Mouse (Mus musculus) stomach, postnatal 0 days (tissue): ENCODE measurements around the gene Mvb12b. TPM values are rescaled to one million over a fixed set of nuclear protein-coding genes. Genes with fewer than 3 reads are reported as not detected.

Experiments used
- ATAC-seq: fragments of 200-750 bp; cut with Nextera tagmentation; 2 replicates; pipeline ENCODE4 v1.8.0; 2017; ENCODE audit not compliant: low FRiP score, low TSS enrichment
- DNase-seq: peaks from one replicate; pipeline ENCODE4 v3.0.0-alpha.2; 2016; ENCODE audit warnings: low spot score
- H3K27ac ChIP-seq: fragments of 300-500 bp; sonication (generic); replicated peaks from 2 replicates; pipeline ENCODE4 v1.5.1; 2014; ENCODE audit warnings: mild to moderate bottlenecking, control low read depth
- H3K27me3 ChIP-seq: fragments of 300-500 bp; sonication (generic); 2 replicates; pipeline ENCODE4 v1.6.1; 2014; ENCODE audit warnings: low read length; ENCODE audit not compliant: control insufficient read depth, insufficient read depth
- H3K36me3 ChIP-seq: fragments of 300-500 bp; sonication (generic); 2 replicates; pipeline ENCODE4 v1.6.1; 2014; ENCODE audit warnings: low read length, mixed read lengths; ENCODE audit not compliant: control insufficient read depth, insufficient read depth
- H3K4me1 ChIP-seq: fragments of 300-500 bp; sonication (generic); replicated peaks from 2 replicates; pipeline ENCODE4 v1.6.1; 2014; ENCODE audit warnings: antibody characterized with exemption; ENCODE audit not compliant: control insufficient read depth, insufficient read depth
- H3K4me2 ChIP-seq: fragments of 300-500 bp; sonication (generic); replicated peaks from 2 replicates; pipeline ENCODE4 v1.6.1; 2014; ENCODE audit warnings: low read depth, mild to moderate bottlenecking, control low read depth, moderate library complexity
- H3K4me3 ChIP-seq: fragments of 300-500 bp; sonication (generic); 2 replicates; pipeline ENCODE4 v1.5.1; 2014; ENCODE audit warnings: low read depth, low read length, control low read depth
- H3K9ac ChIP-seq: fragments of 300-500 bp; sonication (generic); 2 replicates; pipeline ENCODE4 v1.6.1; 2014; ENCODE audit warnings: mild to moderate bottlenecking, low read length, control low read depth, mixed read lengths
- H3K9me3 ChIP-seq: fragments of 300-500 bp; sonication (generic); 2 replicates; pipeline ENCODE4 v1.6.1; 2016; ENCODE audit warnings: low read length; ENCODE audit not compliant: control insufficient read depth
- CTCF ChIP-seq: IDR thresholded peaks from 2 replicates; pipeline ENCODE4 v1.5.1; 2016; ENCODE audit warnings: antibody characterized with exemption, low read depth, mild to moderate bottlenecking, moderate library complexity
- EP300 ChIP-seq: optimal IDR thresholded peaks from 2 replicates; pipeline ENCODE3; 2016; ENCODE audit warnings: antibody characterized with exemption
- WGBS: fragments of 180-500 bp; shearing (Covaris S2); extraction: QIAGEN DNeasy Blood & Tissue Kit; methylation state at CpG from one replicate; pipeline ENCODE4 v1.1.7; 2014; 5-methylcytosine and 5-hydroxymethylcytosine counted together
- polyA plus RNA-seq: library from polyadenylated mRNA; unstranded; fragments of >200 nt; fragmentation: Nextera tagmentation; extraction: Ambion mirVana; gene quantifications from 2 replicates; pipeline ENCODE4 v1.2.1, GENCODE M21; 2015

The Mvb12b gene
- polyA plus RNA-seq, 1 experiment from 2014 or later = 10.2 TPM

- H3K9me3 ChIP-seq = no peaks in the 10 kb centered on the region
- H3K4me2 ChIP-seq = no peak overlapping the region
- no peak overlapping the region for H3K9ac ChIP-seq
- H3K4me1 ChIP-seq = no peaks in the 10 kb centered on the region
- ATAC-seq = no peak
- H3K27me3 ChIP-seq = no peaks in the 10 kb centered on the region
- H3K4me3 ChIP-seq = no peak overlapping the region
- TF ChIP-seq EP300 (no peak), CTCF (no peak)
- no peak overlapping the region for H3K27ac ChIP-seq
- WGBS = 78% methylated on average over 9 of the region's 9 CpGs
- no peak for DNase-seq
- no peaks in the 10 kb centered on the region for H3K36me3 ChIP-seq
These were observed 69.9 kb downstream of the Mvb12b start for GRCm38 (mm10) chr2:33817663-33818346.

DNA sequence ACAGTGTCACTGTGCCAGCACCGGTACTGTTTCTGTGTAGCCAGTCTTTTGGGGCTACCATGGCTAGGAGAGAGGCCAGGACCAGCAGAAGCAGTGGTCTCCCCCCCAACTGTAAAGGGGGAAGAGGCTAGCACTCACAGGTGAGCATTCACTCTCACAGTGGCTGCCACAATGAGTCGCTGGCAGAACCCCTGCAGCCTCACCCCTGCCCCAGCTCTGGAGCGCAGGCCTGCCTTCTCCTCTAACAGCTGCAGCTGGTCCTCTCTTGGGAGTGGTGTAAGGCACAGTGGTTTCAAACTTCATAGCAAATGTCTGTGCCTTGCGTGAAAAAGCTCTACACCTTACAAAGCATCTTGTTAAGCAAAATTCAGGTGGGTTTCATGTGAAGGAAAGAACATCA lies 70.7 kb downstream of the Mvb12b start:
- no peak for ATAC-seq

GRCm38 (mm10) chr2:33814581-33814980 lies 73.2 kb downstream of the Mvb12b start:
- no peaks in the 10 kb centered on the region for H3K9me3 ChIP-seq
- 76% methylated on average over 8 of the region's 8 CpGs for WGBS
- H3K36me3 ChIP-seq = no peaks in the 10 kb centered on the region
- no peaks in the 10 kb centered on the region for H3K27me3 ChIP-seq
- TF ChIP-seq CTCF (no peak), EP300 (no peak)
- no peaks in the 10 kb centered on the region for H3K4me1 ChIP-seq
- no peak for DNase-seq
- H3K9ac ChIP-seq = no peak overlapping the region
- H3K4me3 ChIP-seq = no peak overlapping the region
- ATAC-seq = no peak
- no peak overlapping the region for H3K4me2 ChIP-seq
- H3K27ac ChIP-seq = no peak overlapping the region

More for the DNA sequence above, 70.7 kb downstream of the Mvb12b start:
- no peaks in the 10 kb centered on the region for H3K36me3 ChIP-seq
- H3K27ac ChIP-seq = no peak overlapping the region
- H3K9ac ChIP-seq = no peak overlapping the region
- no peak for TF ChIP-seq CTCF
- no peak for TF ChIP-seq EP300
- H3K4me1 ChIP-seq = no peaks in the 10 kb centered on the region
- 81% methylated on average over 4 of the region's 4 CpGs for WGBS
- no peaks in the 10 kb centered on the region for H3K27me3 ChIP-seq
- DNase-seq = no peak
- H3K4me2 ChIP-seq = no peak overlapping the region
- no peak overlapping the region for H3K4me3 ChIP-seq
- H3K9me3 ChIP-seq = no peaks in the 10 kb centered on the region

DNA sequence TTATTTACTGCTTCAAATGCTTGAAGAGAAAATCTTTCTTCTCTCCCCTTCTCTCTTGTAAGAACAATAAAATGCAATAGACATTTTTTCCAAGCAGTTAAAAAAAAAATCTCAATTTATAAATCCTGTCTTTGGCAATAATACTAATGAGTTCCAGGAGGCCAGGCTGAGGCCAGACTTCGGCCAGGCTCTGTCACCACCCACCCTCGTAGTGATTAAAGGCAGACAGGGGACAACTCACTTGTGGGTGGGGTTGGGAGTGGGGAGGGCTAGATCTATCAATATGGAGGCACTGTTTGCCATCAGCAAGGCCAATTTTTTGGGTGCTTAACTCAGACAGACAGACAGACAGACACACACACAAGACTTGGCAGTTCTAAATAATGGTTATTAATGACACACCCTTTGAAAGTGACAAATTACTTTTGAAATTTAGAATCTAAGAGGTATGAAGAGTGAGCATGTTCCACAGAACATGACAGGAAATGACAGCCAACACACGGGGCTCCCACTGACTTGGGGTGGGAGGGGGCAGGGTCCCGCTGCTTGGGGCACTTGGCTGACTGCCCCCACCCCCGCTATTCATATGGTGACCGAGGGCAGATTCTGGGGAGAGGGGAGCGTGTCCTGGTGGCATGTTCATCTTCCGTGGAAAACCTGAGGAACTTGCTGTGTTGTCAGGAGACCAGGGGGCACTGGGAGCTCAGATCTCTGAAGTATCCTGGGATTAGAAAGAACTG lies 74.1 kb downstream of the Mvb12b start:
- no peak overlapping the region for H3K4me2 ChIP-seq
- H3K9me3 ChIP-seq = no peaks in the 10 kb centered on the region
- 54% methylated on average over 8 of the region's 8 CpGs for WGBS
- H3K4me1 ChIP-seq = no peaks in the 10 kb centered on the region
- H3K4me3 ChIP-seq = no peak overlapping the region
- H3K27ac ChIP-seq = no peak overlapping the region
- no peaks in the 10 kb centered on the region for H3K36me3 ChIP-seq
- TF ChIP-seq CTCF (no peak), EP300 (no peak)
- no peak for ATAC-seq
- no peak overlapping the region for H3K9ac ChIP-seq
- no peak for DNase-seq
- no peaks in the 10 kb centered on the region for H3K27me3 ChIP-seq

GRCm38 (mm10) chr2:33812980-33813379 lies 74.8 kb downstream of the Mvb12b start:
- Histone ChIP-seq H3K9ac (no peak overlapping the region), H3K4me2 (no peak overlapping the region), H3K27ac (no peak overlapping the region), H3K27me3 (no peaks in the 10 kb centered on the region), H3K9me3 (no peaks in the 10 kb centered on the region), H3K4me3 (no peak overlapping the region), H3K4me1 (no peaks in the 10 kb centered on the region), H3K36me3 (no peaks in the 10 kb centered on the region)
- 81% methylated on average over 11 of the region's 11 CpGs for WGBS
- TF ChIP-seq CTCF (no peak), EP300 (no peak)
- DNase-seq (no peak), ATAC-seq (no peak)

- Histone ChIP-seq H3K9ac (no peak overlapping the region), H3K27me3 (no peaks in the 10 kb centered on the region), H3K36me3 (no peaks in the 10 kb centered on the region), H3K9me3 (no peaks in the 10 kb centered on the region), H3K4me1 (no peaks in the 10 kb centered on the region), H3K27ac (no peak overlapping the region), H3K4me3 (no peak overlapping the region), H3K4me2 (no peak overlapping the region)
- WGBS = 85% methylated on average over 17 of the region's 17 CpGs
- ATAC-seq (no peak), DNase-seq (no peak)
- TF ChIP-seq CTCF (no peak), EP300 (no peak)
These were observed 76.3 kb downstream of the Mvb12b start for GRCm38 (mm10) chr2:33811349-33811890.
